Comparison of ENCODE assay signal across 10 mouse cellular contexts in the genomic region with DNA sequence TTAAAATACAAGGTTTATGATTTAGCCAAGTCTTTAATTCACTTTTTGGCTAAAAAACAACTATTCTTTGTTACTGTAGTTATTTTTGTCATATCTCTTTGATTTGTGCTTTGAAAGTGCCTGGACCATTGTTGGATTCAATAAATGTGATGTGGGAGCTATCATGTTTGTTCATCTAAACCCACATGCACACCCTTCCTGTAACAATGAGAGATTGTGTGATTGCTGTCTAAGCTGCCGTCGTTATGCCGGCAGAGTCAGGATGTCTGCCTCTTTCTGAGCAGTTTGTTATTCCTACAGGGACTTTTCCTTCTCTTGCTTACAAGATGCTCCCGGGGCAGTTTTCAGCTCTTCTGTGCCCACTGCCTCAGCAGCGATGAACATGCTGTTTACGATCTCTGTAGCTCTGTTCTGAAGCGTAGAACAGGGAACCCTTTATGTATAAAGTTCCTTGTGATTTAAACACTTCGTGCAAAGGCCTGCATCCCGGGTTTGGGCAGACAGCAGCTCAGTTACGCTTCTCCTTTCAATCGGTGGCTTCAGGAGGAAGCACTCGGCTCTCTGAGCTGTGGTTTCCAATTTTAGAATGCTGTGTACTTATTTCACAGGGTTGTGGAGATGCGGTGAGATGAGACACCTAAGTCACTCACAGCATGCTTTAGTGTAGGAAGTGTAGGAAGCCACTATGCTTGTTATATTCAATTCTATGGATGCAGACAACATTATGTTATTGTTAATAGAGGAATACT.
DNase-seq lines count a peak whose midpoint lies in the region; ATAC-seq and TF ChIP-seq lines count a peak whose summit lies in the region.
"Had no signal": no experiment of that assay in that cellular context is flagged by ENCODE, and none has a peak within 500 bp of the region (broad histone marks: within the 10 kb centered on the region; RNA-seq: fewer than 3 reads in every experiment).

No protein-coding gene starts in this region.

- H3K9ac ChIP-seq in liver, embryonic 12.5 days, result no peak overlapping the region
- H3K9ac ChIP-seq in intestine, postnatal 0 days (ENCODE audit: low read depth, low read length), result no peak overlapping the region
- H3K9ac ChIP-seq: embryonic facial prominence, embryonic 15.5 days had no signal

- no peaks in the 10 kb centered on the region for H3K9me3 ChIP-seq in liver, embryonic 12.5 days (replicated peaks)
- no peaks in the 10 kb centered on the region for H3K9me3 ChIP-seq in intestine, postnatal 0 days (ENCODE audit: control insufficient read depth)
- H3K9me3 ChIP-seq: embryonic facial prominence, embryonic 15.5 days had no signal

- 34% methylated on average over 13 of the region's 13 CpGs for WGBS in liver, embryonic 12.5 days (ENCODE audit: insufficient replicate concordance)
- WGBS in intestine, postnatal 0 days, result 56% methylated on average over 13 of the region's 13 CpGs

- DNase-seq in gastrocnemius, adult 2 months, result no peak
- no peak for DNase-seq in gastrocnemius, postnatal 10 days
- no peak for DNase-seq in liver
- DNase-seq in naive thymus-derived CD4-positive, alpha-beta T cell, adult 2 months (ENCODE audit: low read depth), result peak; percentile 67
- DNase-seq in adrenal gland, adult 8-10 months, result no peak

- intact Hi-C loops in gastrocnemius, adult 2 months (cut with DNase I), result no loop called here

- no peak overlapping the region for H3K4me2 ChIP-seq in liver, embryonic 12.5 days
- H3K4me2 ChIP-seq in intestine, postnatal 0 days (replicated peaks; ENCODE audit: low read depth), result no peak overlapping the region
- H3K4me2 ChIP-seq: embryonic facial prominence, embryonic 15.5 days had no signal

- no peaks in the 10 kb centered on the region for H3K27me3 ChIP-seq in liver, embryonic 12.5 days (replicated peaks)
- peaks cover 4% of the 10 kb centered on the region; the same call in 1 of the 2 replicates for H3K27me3 ChIP-seq in intestine, postnatal 0 days (replicated peaks; ENCODE audit: control insufficient read depth, insufficient read depth, low read length)
- H3K27me3 ChIP-seq: embryonic facial prominence, embryonic 15.5 days had no signal

- peak overlapping the region; percentile 46; the same call in 1 of the 2 replicates for H3K27ac ChIP-seq in gastrocnemius, adult 2 months
- H3K27ac ChIP-seq in liver, embryonic 12.5 days, result 0 out of 2 replicates have a peak overlapping the region, but pooled peaks have one; percentile 11
- peak overlapping the region; percentile 35; the same call in 1 of the 2 replicates for H3K27ac ChIP-seq in bone marrow macrophage, adult 2 months (ENCODE audit: insufficient read depth, low read depth, low read length)
- no peak overlapping the region for H3K27ac ChIP-seq in intestine, postnatal 0 days (ENCODE audit: low read depth, low read length)
- H3K27ac ChIP-seq: embryonic facial prominence, embryonic 15.5 days; macrophage had no signal

- ATAC-seq in liver, embryonic 12.5 days, result no peak
- ATAC-seq in intestine, postnatal 0 days, result no peak

- no peaks in the 10 kb centered on the region for H3K36me3 ChIP-seq in liver, embryonic 12.5 days
- no peaks in the 10 kb centered on the region for H3K36me3 ChIP-seq in intestine, postnatal 0 days (ENCODE audit: control insufficient read depth, insufficient read depth)
- H3K36me3 ChIP-seq: embryonic facial prominence, embryonic 15.5 days had no signal

- no peak overlapping the region for H3K4me3 ChIP-seq in gastrocnemius, adult 2 months
- no peak overlapping the region for H3K4me3 ChIP-seq in liver, embryonic 12.5 days
- no peak overlapping the region for H3K4me3 ChIP-seq in bone marrow macrophage, adult 2 months (ENCODE audit: insufficient read depth, low read length)
- no peak overlapping the region for H3K4me3 ChIP-seq in intestine, postnatal 0 days (ENCODE audit: low read depth, low read length)
- H3K4me3 ChIP-seq: embryonic facial prominence, embryonic 15.5 days had no signal

- peaks cover 5% of the 10 kb centered on the region; the same call in 1 of the 2 replicates for H3K4me1 ChIP-seq in liver, embryonic 12.5 days
- peaks cover 8% of the 10 kb centered on the region for H3K4me1 ChIP-seq in bone marrow macrophage, adult 2 months (ENCODE audit: control insufficient read depth, insufficient read depth, low read length)
- H3K4me1 ChIP-seq in intestine, postnatal 0 days (replicated peaks; ENCODE audit: control insufficient read depth, insufficient read depth, low read length), result no peaks in the 10 kb centered on the region
- H3K4me1 ChIP-seq: embryonic facial prominence, embryonic 15.5 days had no signal

- no peak for TF ChIP-seq POLR2A in bone marrow macrophage, adult 2 months (IDR thresholded peaks at IDR 0.05; ENCODE audit: borderline replicate concordance, low read depth, low read length)

- no peak for TF ChIP-seq CTCF in gastrocnemius, adult 2 months (IDR thresholded peaks at IDR 0.05)
- no peak for TF ChIP-seq CTCF in bone marrow macrophage, adult 2 months (IDR thresholded peaks at IDR 0.05; ENCODE audit: low read depth, low read length)
- no peak for TF ChIP-seq CTCF in intestine, postnatal 0 days (IDR thresholded peaks at IDR 0.05; ENCODE audit: low read depth)
